Mouse (Mus musculus): ENCODE results near the gene Ubald2. TPM values are rescaled to one million over a fixed set of nuclear protein-coding genes. Genes with fewer than 3 reads are reported as not detected.

Gene Ubald2
- total RNA-seq, 1 experiment, result 106 TPM

GRCm38 (mm10) chr11:116431428-116432077, 2.3 kb upstream of the Ubald2 start:
- H3K36me3 ChIP-seq (ENCODE audit: control insufficient read depth, insufficient read depth, low read length, poor library complexity, severe bottlenecking), result peaks cover 15% of the 10 kb centered on the region; the same call in 1 of the 2 replicates
- TF ChIP-seq ZC3H11A (IDR thresholded peaks at IDR 0.05; ENCODE audit: borderline replicate concordance, low read depth, low read length), result no peak
- TF ChIP-seq ZNF384 (IDR thresholded peaks at IDR 0.05; ENCODE audit: low read depth, low read length), result no peak
- no peak for TF ChIP-seq CHD2 (IDR thresholded peaks at IDR 0.05; ENCODE audit: low read depth, low read length)
- H3K27ac ChIP-seq (ENCODE audit: insufficient read depth, low read depth, low read length, poor library complexity, severe bottlenecking), result peak overlapping the region; percentile 75
- peak overlapping the region; percentile 28 to 42; a peak in 3 of 4 replicates for H3K4me3 ChIP-seq (ENCODE audit: insufficient read depth in 1 of 2, low read depth in 1 of 2, low read length in 2 of 2, poor library complexity in 1 of 2, severe bottlenecking in 1 of 2)
- in situ Hi-C loops (cut with MboI; ENCODE audit: low sequenced_read_pairs in 2 of 2, unreplicated experiment in 2 of 2), result no loop called here
- no peaks in the 10 kb centered on the region for H3K9me3 ChIP-seq (ENCODE audit: control insufficient read depth, insufficient read depth, low read depth, low read length)
- DNase-seq (ENCODE audit: low read depth, low spot score), result no peak
- H3K9ac ChIP-seq (ENCODE audit: insufficient read depth, low read depth, low read length, poor library complexity, severe bottlenecking), result peak overlapping the region; percentile 49; the same call in 1 of the 2 replicates
- H3K4me1 ChIP-seq (ENCODE audit: control insufficient read depth in 2 of 2, insufficient read depth in 2 of 2, low read length in 2 of 2, poor library complexity in 1 of 2), result peaks cover 22 to 26% of the 10 kb centered on the region in 2 experiments

DNA sequence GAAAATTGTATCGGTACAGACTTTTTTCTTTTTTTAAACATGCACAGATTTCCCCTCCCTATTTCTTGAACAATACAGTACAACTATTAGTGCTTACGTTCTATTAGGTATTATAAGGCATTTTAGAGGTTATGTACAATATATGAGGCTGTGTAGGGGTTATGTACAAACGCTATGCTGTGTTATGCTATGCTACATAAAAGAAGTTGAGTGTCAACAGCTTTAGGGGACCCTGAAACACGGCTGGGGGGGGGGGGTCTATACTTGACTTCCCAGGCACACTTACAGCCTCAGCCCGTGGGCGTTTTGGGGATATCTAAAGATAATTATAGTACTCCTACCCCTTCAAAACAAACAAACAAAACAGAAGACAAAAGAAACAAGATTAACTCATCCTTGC, 1.8 kb upstream of the Ubald2 start:
- no peak for TF ChIP-seq HCFC1 (IDR thresholded peaks at IDR 0.05; ENCODE audit: borderline replicate concordance, insufficient read depth, low read length)
- TF ChIP-seq MAFK (IDR thresholded peaks at IDR 0.05; ENCODE audit: insufficient read depth, low read depth, low read length), result no peak
- TF ChIP-seq ZNF384 (IDR thresholded peaks at IDR 0.05; ENCODE audit: low read depth, low read length), result no peak
- no peak for TF ChIP-seq CHD2 (IDR thresholded peaks at IDR 0.05; ENCODE audit: low read depth, low read length)
- no peak for TF ChIP-seq ZC3H11A (IDR thresholded peaks at IDR 0.05; ENCODE audit: borderline replicate concordance, low read depth, low read length)
- H3K4me1 ChIP-seq (ENCODE audit: control insufficient read depth in 2 of 2, insufficient read depth in 2 of 2, low read length in 2 of 2, poor library complexity in 1 of 2), result peaks cover 22 to 27% of the 10 kb centered on the region in 2 experiments
- H3K27ac ChIP-seq (ENCODE audit: insufficient read depth, low read depth, low read length, poor library complexity, severe bottlenecking), result no peak overlapping the region
- H3K36me3 ChIP-seq (ENCODE audit: control insufficient read depth, insufficient read depth, low read length, poor library complexity, severe bottlenecking), result peaks cover 20% of the 10 kb centered on the region; the same call in 1 of the 2 replicates
- H3K9me3 ChIP-seq (ENCODE audit: control insufficient read depth, insufficient read depth, low read depth, low read length), result no peaks in the 10 kb centered on the region
- in situ Hi-C loops (cut with MboI; ENCODE audit: low sequenced_read_pairs in 2 of 2, unreplicated experiment in 2 of 2), result no loop called here
- H3K4me3 ChIP-seq (ENCODE audit: insufficient read depth in 1 of 2, low read depth in 1 of 2, low read length in 2 of 2, poor library complexity in 1 of 2, severe bottlenecking in 1 of 2), result no peak overlapping the region
- no peak for DNase-seq (ENCODE audit: low read depth, low spot score)
- no peak overlapping the region for H3K9ac ChIP-seq (ENCODE audit: insufficient read depth, low read depth, low read length, poor library complexity, severe bottlenecking)

GRCm38 (mm10) chr11:116432593-116433355, 1.1 kb upstream of the Ubald2 start:
- H3K4me1 ChIP-seq (ENCODE audit: control insufficient read depth in 2 of 2, insufficient read depth in 2 of 2, low read length in 2 of 2, poor library complexity in 1 of 2), result peaks cover 22 to 33% of the 10 kb centered on the region in 2 experiments
- H3K9ac ChIP-seq (ENCODE audit: insufficient read depth, low read depth, low read length, poor library complexity, severe bottlenecking), result no peak overlapping the region; the same call in 1 of the 2 replicates
- TF ChIP-seq CHD2 (IDR thresholded peaks at IDR 0.05; ENCODE audit: low read depth, low read length) (no peak), MAFK (IDR thresholded peaks at IDR 0.05; ENCODE audit: insufficient read depth, low read depth, low read length) (no peak), ZNF384 (IDR thresholded peaks at IDR 0.05; ENCODE audit: low read depth, low read length) (no peak), ZC3H11A (IDR thresholded peaks at IDR 0.05; ENCODE audit: borderline replicate concordance, low read depth, low read length) (no peak), HCFC1 (IDR thresholded peaks at IDR 0.05; ENCODE audit: borderline replicate concordance, insufficient read depth, low read length) (no peak)
- no peak overlapping the region; the same call in 1 of the 2 replicates for H3K27ac ChIP-seq (ENCODE audit: insufficient read depth, low read depth, low read length, poor library complexity, severe bottlenecking)
- H3K9me3 ChIP-seq (ENCODE audit: control insufficient read depth, insufficient read depth, low read depth, low read length), result no peaks in the 10 kb centered on the region
- H3K4me3 ChIP-seq (ENCODE audit: insufficient read depth in 1 of 2, low read depth in 1 of 2, low read length in 2 of 2, poor library complexity in 1 of 2, severe bottlenecking in 1 of 2), result no peak overlapping the region
- no peak for DNase-seq (ENCODE audit: low read depth, low spot score)
- in situ Hi-C loops (cut with MboI; ENCODE audit: low sequenced_read_pairs in 2 of 2, unreplicated experiment in 2 of 2), result no loop called here
- peaks cover 27% of the 10 kb centered on the region for H3K36me3 ChIP-seq (ENCODE audit: control insufficient read depth, insufficient read depth, low read length, poor library complexity, severe bottlenecking)

DNA sequence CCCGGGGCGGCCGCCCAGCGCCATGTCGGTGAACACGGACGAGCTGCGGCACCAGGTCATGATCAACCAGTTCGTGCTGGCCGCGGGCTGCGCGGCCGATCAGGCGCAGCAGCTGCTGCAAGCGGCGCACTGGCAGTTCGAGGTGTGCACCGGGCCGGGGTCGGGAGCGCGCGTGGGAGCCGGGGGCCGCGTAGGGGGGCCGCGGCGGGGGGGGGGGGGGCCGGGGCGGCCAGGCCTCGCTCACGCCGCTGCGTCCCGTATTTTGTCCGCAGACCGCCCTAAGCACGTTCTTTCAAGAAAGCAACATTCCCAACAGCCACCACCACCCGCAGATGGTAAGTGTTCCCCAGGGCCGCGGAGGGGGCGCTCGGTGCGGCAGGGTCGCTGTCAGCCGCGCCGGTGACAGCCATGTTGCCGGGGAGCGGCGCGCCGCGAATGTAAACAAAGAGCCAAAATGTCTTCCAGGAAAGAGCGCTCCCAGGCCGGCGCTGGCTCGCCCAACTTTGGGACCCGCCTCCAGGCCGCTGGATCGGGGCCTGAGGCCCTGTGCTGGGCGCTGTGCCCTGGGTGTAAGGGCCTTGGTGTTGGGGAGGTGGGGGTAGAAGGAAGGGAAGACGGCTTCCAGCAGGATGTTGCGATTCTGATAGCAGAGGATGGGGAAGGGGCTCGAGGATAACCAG, 533 bp downstream of the Ubald2 start:
- Histone ChIP-seq H3K36me3 (ENCODE audit: control insufficient read depth, insufficient read depth, low read length, poor library complexity, severe bottlenecking) (peaks cover 32% of the 10 kb centered on the region), H3K9me3 (ENCODE audit: control insufficient read depth, insufficient read depth, low read depth, low read length) (no peaks in the 10 kb centered on the region), H3K4me1 (ENCODE audit: control insufficient read depth in 2 of 2, insufficient read depth in 2 of 2, low read length in 2 of 2, poor library complexity in 1 of 2) (peaks cover 19 to 28% of the 10 kb centered on the region in 2 experiments), H3K27ac (ENCODE audit: insufficient read depth, low read depth, low read length, poor library complexity, severe bottlenecking) (peak overlapping the region; percentile 63), H3K9ac (ENCODE audit: insufficient read depth, low read depth, low read length, poor library complexity, severe bottlenecking) (peak overlapping the region; percentile 84), H3K4me3 (ENCODE audit: insufficient read depth in 1 of 2, low read depth in 1 of 2, low read length in 2 of 2, poor library complexity in 1 of 2, severe bottlenecking in 1 of 2) (peak overlapping the region; percentile 78 to 97)
- in situ Hi-C loops (cut with MboI; ENCODE audit: low sequenced_read_pairs in 2 of 2, unreplicated experiment in 2 of 2), result no loop called here
- no peak for TF ChIP-seq MAFK (IDR thresholded peaks at IDR 0.05; ENCODE audit: insufficient read depth, low read depth, low read length)
- TF ChIP-seq CHD2 (IDR thresholded peaks at IDR 0.05; ENCODE audit: low read depth, low read length), result no peak
- no peak for TF ChIP-seq ZC3H11A (IDR thresholded peaks at IDR 0.05; ENCODE audit: borderline replicate concordance, low read depth, low read length)
- TF ChIP-seq HCFC1 (IDR thresholded peaks at IDR 0.05; ENCODE audit: borderline replicate concordance, insufficient read depth, low read length), result no peak
- TF ChIP-seq ZNF384 (IDR thresholded peaks at IDR 0.05; ENCODE audit: low read depth, low read length), result no peak
- no peak for DNase-seq (ENCODE audit: low read depth, low spot score)
